Mouse (Mus musculus): ENCODE results near the gene Bbs9.

DNA sequence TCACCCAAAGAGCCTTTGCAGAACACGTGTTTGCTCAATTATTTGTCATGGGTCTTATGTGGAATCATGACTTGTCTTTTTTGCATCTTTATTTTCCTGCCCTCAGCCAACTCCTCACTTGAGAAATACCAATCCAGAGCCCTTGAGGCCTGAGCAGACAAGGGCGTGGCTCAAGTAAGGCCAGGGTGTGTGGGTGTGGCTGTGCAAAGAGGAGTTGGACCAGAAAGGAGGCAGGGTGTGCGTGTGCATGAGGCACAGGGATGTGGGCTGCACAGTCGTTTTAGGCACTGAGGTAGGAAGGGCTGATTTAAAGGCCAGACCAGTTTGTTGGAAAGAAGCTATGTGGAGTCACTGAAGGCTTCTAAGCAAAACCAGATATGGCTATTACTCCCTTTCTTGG is 373.7 kb downstream of the Bbs9 start:
- no peak for TF ChIP-seq CTCF (IDR thresholded peaks at IDR 0.05)
- TF ChIP-seq POLR2A (IDR thresholded peaks at IDR 0.05; ENCODE audit: insufficient read depth, low read depth, low read length) = no peak
- TF ChIP-seq EP300 (IDR thresholded peaks at IDR 0.05; ENCODE audit: insufficient read depth, low read depth, low read length) = no peak

All from heart, adult 2 months (tissue).